Mouse (Mus musculus) brown adipose tissue, adult 24 weeks (tissue): ENCODE data around the gene Atp1b3. TPM values are rescaled to one million over a fixed set of nuclear protein-coding genes. Genes with fewer than 3 reads are reported as not detected.
"Not testable (repeated sequence)": the region's sequence is repeated elsewhere in the genome, so short reads cannot be mapped to it uniquely, and the experiment has no call there.

Experiments
- H3K27ac ChIP-seq: fragments of 200-500 bp; replicated peaks from 2 replicates; pipeline ENCODE4 v1.5.1; 2012; ENCODE audit warnings: low read depth, mild to moderate bottlenecking, low read length
- H3K4me1 ChIP-seq: fragments of 200-500 bp; 2 replicates; pipeline ENCODE4 v1.6.1; 2012; ENCODE audit warnings: low read length, mixed read lengths; ENCODE audit not compliant: control insufficient read depth, insufficient read depth, insufficient read length
- H3K4me3 ChIP-seq: fragments of 200-500 bp; 2 replicates; pipeline ENCODE4 v1.5.1; 2012; ENCODE audit warnings: low read depth, mild to moderate bottlenecking, low read length, moderate library complexity; ENCODE audit not compliant: insufficient read depth
- polyA plus RNA-seq: library from polyadenylated mRNA; stranded (reverse); fragments of >200 nt; gene quantifications from 2 replicates; pipeline ENCODE4 v1.2.4, GENCODE M21; 2012; ENCODE audit not compliant: missing spikeins, insufficient read depth, insufficient read length

The Atp1b3 gene
- 158 and 181 TPM in 2 replicates for polyA plus RNA-seq

DNA sequence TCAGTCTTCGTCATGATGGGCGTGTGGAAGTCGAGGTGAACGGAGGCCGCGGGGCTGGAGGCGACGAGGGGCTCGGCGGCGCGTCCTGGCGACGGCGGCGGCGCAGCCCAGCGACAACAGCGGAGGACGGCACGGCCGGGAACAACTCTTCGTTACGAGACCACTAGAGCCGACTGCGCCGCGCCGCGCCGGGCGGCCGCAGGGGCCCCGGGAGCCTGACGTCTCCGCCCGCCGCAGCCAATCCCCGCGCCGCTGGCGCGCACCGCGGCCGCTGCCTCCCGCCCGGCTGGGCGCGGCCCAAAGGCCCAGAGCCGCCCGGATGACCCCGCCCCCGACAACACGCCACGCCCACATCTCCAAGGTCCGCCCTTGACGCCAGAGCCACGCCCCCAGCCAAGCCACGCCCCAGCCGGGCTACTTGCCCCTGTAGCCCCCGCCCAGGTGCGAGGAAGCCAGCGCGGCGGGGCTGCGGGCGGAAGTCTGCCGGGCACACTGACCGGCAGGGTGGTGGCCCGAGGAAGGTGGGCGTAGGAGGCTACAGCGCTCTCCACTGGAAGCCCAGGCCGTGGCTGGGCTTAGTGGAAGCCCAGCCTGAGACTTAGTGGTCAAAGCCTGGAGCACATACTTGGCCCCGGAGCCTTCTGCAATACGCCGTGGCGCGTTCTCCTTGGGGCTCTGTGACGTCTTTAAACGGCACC is at the start of gene Atp1b3:
Atp1b3 (minus strand) TSS at position 302 of the 698 bp plus-strand sequence.
- Histone ChIP-seq H3K4me3 (peak within 1 kb of the TSS; percentile 100), H3K27ac (peak within 1 kb of the TSS; percentile 78), H3K4me1 (peaks cover 6% of the 10 kb centered on the region)

DNA sequence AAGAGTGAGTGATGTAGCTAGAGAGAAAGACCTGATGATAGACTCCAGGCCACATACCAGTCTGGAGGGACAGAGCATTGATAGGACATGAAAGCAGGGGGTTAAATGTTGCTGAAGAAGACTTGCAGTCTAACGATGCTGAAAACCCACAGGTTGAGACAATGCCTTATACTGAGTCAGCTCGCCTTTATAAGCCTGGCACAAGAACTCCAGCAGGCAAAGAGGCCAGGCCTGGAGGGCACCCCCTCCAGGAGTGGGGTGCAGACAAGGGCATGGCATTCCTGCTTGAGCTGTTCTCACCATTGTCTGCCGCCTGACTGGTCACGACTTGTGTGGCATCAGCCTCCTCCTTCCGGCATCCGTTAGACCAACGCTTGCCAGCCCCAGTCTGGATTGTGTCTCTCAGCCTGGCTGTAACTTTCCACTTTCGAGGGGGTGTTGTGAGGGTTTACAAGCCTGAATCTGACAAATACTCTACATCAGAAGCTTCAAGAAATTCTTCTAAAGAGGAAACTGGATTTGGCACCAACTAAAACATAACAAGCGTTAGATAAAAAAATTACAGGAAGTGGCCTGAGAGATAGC is 48.7 kb upstream of the Atp1b3 start:
- Histone ChIP-seq H3K27ac (no peak overlapping the region), H3K4me3 (no peak overlapping the region), H3K4me1 (no peaks in the 10 kb centered on the region)

DNA sequence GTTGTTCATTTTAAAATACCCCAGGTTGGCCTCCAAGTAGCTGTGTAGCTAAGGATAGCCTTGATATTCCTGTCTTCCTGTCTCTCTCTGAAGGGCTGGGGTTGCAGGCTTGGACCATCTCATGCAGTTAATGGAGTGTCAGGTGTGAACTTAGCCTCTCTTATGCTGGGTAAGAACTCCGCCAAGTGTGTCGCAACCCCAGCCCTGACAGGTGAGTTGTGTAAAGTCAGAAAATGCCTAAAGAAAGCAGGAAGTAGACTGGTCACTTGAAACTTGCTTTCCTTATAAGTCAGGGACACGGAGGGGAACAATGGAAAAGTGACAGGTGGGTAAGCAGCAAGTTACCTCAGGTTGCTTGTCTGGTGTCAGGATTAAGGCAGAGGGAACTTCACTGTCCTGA is 40.1 kb upstream of the Atp1b3 start:
- H3K27ac ChIP-seq = no peak overlapping the region

DNA sequence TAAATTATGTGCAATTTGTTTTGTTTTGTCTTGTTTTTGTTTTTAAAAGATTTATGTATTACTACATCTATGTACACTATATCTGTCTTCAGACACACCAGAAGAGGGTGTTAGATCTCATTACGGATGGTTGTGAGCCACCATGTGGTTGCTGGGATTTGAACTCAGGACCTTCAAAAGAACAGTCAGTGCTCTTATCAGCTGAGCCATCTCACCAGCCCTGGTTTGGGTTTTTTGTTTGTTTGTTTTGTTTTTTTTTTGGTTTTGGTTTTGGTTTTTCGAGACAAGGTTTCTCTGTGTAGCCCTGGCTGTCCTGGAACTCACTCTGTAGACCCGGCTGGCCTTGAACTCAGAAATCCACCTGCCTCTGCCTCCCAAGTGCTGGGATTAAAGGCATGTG is 35.7 kb upstream of the Atp1b3 start:
- H3K4me1 ChIP-seq = peaks cover 11% of the 10 kb centered on the region
- H3K27ac ChIP-seq, H3K4me3 ChIP-seq: not testable (repeated sequence)

More for the DNA sequence above, 40.1 kb upstream of the Atp1b3 start:
- H3K4me3 ChIP-seq = no peak overlapping the region
- peaks cover 8% of the 10 kb centered on the region for H3K4me1 ChIP-seq

DNA sequence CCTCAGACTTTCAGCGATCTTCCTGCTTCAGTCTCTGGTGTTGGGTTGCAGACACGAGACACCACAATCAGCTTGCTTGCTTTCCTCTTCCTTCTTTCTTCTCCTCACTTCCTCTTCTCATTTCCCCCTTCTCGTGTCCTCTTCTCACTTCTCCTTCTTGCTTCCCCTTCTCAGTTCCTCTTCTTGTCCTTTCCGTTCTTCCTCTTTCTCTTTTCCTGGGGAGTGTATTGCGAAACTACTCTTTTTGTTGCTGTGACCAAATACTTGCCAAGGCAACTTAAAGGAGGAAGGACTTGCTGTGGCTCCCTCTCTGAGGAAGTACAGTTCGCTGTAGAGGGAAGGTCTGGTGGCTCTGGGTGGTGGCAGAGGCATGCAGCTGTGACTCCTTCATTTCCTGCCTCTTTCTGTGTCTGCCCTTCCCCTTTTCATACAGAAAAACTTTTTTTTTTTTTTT is 35.2 kb upstream of the Atp1b3 start:
- Histone ChIP-seq H3K4me1 (peaks cover 11% of the 10 kb centered on the region), H3K4me3 (no peak overlapping the region), H3K27ac (peak overlapping the region; percentile 31)

DNA sequence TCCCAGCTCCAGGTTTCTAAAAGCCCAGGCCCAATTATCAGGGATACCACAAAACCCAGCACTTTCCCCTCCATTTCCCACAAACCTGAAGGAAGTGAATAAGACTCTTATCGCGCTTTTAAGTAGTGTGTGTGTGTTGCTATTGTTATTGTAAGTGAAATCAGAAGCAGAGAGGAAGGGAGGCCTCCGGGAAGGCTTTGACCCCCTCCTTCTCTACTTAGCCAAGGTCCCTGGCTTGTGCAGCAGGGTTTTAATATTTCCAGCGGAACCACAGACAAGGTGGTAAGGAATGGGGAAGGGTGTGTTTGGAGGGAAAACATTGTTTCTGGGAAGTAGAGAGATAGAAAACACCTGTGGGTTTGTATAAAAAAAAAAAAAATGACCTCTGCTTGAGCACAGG is 34.4 kb upstream of the Atp1b3 start:
- Histone ChIP-seq H3K4me3 (no peak overlapping the region), H3K4me1 (peaks cover 11% of the 10 kb centered on the region), H3K27ac (no peak overlapping the region)

DNA sequence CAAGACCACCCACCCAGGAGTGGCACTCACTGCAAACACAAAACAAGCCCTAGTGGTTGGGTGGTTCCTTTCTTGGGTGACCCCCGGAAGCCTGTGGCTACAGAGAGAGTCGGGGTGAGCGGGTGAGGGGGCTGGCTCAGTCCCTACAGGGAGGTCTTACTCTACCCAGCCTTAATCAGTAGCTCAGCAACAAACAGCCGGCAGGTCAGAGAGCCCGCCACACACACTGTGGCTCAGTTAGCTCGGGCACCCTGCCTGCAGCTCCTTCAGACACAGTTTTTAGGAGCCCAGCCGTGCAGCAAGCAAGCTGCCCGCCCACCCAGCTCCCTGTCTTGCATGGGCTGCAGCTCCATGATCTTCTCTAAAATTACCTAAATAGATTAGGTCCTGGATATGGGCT is 33.9 kb upstream of the Atp1b3 start:
- H3K4me3 ChIP-seq = no peak overlapping the region
- H3K27ac ChIP-seq = no peak overlapping the region
- H3K4me1 ChIP-seq = peaks cover 11% of the 10 kb centered on the region

DNA sequence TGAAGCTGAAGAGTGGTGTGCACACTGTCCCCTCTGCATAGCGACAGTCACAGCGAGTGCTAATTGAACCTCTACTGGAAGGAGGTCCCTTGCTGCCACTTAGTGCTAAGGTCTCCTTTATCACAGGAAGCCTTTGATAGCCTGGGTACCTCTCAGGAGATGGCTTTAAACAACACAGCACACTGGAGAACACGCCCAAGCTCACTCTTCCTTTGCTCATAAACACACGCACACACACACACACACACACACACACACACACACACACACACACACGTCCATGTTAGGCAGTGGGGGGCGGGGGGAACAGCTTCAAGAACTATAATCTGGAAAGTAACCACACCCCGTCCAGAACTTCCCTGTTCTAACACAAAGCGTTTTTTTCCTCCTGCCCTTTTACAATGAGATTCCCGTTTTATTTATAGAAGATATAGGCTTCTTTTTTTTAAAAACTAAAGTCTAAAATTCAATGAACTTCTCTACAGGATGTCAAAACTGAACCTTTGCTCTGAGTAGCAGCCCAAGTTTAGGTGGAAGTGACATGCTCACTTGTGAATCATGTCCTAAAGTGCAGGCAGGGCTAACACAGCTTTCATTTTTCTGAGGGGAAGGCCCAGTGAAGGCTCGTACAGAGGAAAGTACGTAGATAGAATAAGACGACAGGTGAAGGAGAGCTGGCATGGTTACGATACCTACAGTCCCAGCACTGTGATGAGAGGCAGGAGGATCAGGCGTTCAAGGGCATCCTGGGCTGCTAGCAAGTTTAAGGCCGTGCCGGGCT is 30.9 kb upstream of the Atp1b3 start:
- H3K4me3 ChIP-seq = no peak overlapping the region
- H3K4me1 ChIP-seq = peaks cover 11% of the 10 kb centered on the region
- H3K27ac ChIP-seq = peak overlapping the region; percentile 75

DNA sequence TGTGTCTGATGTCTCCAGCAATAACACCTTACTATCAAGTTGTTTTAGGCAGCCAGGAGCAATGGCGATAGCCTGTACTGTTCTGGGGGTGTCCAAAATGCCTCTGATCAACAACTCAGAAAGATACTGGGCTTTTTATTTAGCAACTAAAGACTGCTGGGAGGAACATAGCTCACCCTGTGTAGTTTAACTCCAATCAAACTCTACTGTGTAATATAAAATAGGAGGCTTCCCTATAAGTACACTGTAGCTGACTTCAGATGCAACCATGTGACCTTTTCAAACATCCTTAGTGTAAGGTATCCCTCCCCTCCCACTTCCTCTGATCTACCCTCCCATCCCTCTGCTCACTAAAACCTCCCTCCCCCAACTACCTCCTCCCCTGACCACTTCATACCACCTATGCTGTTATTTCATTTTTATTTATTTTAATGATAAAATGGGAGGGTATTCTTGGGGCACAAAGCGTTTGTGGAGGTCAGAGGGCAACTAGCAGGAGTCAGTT is 29.5 kb upstream of the Atp1b3 start:
- H3K4me3 ChIP-seq = no peak overlapping the region
- peaks cover 6% of the 10 kb centered on the region; the same call in 1 of the 2 replicates for H3K4me1 ChIP-seq
- H3K27ac ChIP-seq = no peak overlapping the region

DNA sequence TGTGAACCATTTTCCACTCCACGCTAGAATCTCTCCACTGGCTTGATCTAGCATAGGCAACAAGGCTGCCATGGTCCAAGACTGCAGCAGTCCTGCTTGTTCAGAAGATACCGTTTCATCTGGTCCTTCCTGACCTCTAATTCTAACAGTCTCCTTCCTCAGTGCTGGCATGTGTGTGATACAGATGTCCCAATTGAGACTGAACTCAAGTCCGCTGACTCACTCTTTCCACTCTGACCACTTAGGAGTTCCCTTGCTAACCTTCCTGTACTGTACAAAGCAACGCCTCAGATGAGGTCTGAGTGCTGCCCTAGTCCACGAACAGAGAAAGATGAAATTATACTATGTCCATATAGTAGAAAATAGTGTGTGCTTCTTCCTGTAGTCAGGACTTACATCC is 28.9 kb upstream of the Atp1b3 start:
- Histone ChIP-seq H3K27ac (peak overlapping the region; percentile 35; the same call in 1 of the 2 replicates), H3K4me1 (peaks cover 6% of the 10 kb centered on the region; the same call in 1 of the 2 replicates), H3K4me3 (no peak overlapping the region)

DNA sequence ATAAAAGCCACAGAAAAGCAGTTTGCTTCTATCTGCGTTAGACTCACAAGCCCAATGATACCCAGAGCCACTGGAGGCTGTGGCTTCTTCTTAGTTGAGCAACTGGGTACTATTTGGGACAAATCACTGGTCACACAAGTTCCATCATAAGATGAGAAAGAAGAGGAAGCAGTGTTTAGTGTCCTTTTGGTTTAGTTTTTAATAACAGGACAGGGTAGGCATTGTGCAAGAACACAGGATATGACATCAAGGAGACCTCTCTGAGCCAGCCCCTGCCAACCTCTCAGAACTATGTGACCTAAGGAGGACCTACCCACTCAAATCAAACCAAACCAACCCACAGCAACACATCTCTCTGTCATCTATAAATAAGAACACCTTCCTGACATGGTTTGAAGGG is 27.7 kb upstream of the Atp1b3 start:
- peaks cover 4% of the 10 kb centered on the region; the same call in 1 of the 2 replicates for H3K4me1 ChIP-seq
- no peak overlapping the region for H3K4me3 ChIP-seq
- no peak overlapping the region for H3K27ac ChIP-seq

DNA sequence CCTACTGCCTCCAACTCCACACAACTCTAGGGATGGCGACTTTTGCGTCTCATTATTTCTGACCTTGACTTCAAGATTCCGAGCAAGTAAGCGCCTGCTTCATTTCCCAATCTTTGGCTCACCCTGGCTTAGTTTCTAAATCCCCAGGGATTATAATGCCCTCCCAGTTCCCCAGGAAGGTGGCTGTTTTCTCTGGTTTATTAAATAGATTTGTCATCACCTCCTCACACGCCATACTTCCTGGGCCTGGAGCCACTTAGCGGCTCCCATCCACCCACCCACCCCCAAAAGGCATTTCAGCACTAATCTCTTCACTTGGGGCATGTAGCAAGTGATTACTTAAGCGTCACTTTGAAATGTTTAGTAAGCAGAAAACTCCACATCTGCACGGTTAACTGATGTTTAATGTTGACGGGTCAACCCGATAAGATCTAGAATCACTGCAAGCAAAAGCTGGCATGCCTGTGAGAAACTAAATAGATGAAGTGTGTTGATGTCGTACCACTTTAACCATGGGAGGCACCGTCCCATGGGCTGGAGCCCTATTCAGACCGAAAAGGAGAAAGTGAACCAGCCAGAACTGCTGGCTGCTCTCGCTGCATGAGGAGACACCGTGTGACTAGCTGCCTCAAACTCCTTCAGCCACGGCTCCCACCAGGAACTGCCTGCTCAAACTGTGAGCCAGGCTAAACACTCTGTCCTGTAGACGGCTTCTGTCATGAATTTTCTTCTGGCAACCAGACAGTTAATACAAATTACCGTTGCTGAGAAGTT is 19.7 kb upstream of the Atp1b3 start:
- Histone ChIP-seq H3K4me1 (peaks cover 12% of the 10 kb centered on the region), H3K4me3 (no peak overlapping the region), H3K27ac (peak overlapping the region; percentile 83)

DNA sequence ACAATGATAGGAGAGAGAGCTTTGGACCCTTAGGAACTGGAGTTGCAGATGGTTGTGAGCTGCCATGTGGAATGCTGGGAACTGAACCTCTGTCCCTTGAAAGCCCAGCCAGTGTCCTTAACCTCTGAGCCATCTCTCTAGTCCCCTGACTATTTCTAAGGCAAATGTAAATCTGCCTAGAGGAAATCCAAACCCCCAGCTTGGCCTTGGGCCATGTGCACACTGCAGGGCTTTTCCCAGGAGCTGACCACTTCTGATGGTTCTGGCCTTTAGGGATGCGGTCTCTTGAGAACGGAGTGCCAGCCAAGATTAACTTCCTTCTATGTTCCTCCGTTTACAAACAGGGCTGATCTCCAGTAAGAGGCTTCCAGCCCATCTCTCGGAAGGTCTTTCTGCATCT is 18.5 kb upstream of the Atp1b3 start:
- Histone ChIP-seq H3K4me1 (peaks cover 12% of the 10 kb centered on the region), H3K4me3 (no peak overlapping the region), H3K27ac (peak overlapping the region; percentile 83)

DNA sequence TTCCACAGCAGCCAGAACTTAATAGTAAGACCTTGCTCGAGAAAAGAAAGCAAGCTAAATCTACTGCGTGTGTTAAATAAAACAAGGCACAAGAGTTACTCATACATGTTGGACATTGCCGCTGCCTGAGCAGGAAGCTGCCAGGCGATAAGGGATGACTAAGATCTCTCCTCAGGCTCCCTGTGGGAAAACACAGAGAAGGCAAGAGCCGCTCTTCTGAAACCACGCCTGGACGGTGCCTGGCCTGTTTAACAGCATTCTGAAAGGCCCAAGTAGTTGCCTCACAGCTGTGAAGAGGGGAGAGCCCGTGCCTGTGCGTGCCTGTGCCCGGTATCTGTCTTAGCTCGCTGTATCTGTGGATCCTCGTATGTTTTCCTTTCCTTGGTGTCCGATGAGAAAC is 17.2 kb upstream of the Atp1b3 start:
- H3K27ac ChIP-seq = no peak overlapping the region
- H3K4me1 ChIP-seq = peaks cover 10% of the 10 kb centered on the region
- 0 out of 2 replicates have a peak overlapping the region, but pooled peaks have one; percentile 2 for H3K4me3 ChIP-seq
